Mouse (Mus musculus): Measurements from ENCODE around the gene Oit3.
"Not testable (repeated sequence)": the region's sequence is repeated elsewhere in the genome, so short reads cannot be mapped to it uniquely, and the experiment has no call there.

Gene Oit3

DNA sequence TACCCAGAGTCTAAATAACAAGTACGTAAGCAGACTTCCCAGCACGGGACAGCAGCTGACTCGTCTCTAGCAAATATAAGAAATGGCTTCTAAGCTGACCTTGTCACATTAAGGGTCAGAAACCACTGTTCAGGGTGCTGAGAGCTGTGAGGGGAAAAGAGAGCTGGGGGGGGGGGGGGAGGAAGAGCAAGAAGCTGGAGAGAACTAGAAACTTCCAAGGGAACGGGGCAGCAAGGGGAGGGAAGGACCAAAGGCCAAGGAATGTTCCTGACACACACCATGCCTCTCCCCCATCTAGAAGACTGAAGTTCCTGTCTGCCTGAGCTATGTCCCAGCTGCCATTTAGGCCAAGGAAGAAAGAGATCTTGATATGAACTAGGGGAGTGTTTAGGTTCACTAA, 15.2 kb downstream of the Oit3 start:
- DNase-seq: peak; percentile 54

DNA sequence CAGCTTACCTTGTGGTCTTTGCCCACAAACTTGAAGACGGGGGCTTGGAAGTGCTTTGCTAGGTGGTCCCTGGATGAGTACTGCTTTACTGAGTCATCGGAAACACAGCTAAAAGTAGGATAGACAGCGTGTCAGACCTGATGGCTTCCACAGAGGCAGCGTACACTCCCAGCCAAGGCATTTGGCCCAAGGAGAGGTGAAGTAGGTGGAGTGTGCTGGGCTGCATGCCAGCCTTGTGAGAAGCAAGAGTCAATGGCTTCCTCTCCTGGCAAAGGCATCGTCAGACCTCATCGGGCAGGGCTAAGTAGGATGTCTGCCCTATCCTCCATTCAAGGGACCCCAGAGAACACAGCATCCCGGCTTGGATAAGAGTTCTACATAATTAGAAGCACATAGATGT, 16.2 kb downstream of the Oit3 start:
- DNase-seq: peak; percentile 97

DNA sequence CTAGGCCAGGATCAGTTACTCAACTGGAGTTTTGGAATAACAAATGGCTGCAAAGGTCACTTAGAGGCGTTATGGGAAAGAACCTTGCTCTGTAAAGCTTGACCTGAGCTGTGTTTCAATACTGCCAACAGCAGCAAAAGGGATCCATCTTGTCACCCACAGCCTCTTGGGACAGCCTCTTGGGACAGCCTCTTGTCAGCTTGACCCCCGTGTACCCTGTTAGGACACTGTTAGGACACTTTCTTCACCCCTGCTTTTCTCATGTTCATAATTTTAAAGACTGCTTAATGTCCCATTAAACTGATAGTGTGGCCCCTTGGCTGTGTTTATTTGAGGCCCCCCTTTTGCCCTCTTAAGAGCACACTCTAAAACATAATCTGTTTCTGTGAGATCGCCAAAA, 17.1 kb downstream of the Oit3 start:
- DNase-seq: peak; percentile 40

DNA sequence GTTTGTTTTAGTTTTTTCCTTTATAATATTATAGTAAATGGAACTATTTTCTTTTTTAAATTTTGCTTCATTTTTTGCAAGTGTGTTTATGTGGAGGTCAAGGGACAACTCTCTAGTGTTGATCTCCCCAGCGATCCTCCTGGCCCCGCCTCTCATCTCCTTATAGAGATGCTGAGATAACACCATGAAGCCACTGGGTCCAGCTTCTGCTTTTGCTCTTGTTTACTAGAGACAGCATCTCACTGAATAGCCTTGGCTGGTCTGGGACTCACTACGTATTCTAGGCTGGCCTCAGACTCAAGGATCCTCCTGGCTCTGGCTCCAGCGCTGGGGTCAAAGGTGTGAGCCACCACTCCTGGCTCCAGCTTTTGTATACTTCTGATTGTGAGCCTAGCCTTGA, 22.1 kb downstream of the Oit3 start:
- DNase-seq: peak; percentile 53

DNA sequence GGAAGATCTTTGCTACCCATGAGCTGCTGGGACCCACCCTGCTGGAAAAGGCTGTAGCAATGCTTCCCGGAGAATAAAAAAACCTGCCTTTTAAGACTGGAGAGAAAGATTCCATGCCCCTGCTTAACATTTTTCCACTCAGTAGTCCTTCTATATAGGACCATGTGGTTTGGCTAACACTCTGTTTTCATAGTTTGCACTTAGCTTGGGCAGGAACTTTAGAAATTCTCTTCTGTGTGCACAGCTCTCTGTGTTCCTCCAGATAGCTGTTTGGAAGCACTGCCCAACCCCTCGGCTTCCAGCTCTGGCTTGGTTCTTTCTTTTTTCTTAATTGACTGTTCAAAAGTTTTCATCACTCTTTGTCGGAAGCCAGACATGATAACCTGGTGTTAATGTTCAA, 25.0 kb downstream of the Oit3 start:
- peak; percentile 84 for DNase-seq

DNA sequence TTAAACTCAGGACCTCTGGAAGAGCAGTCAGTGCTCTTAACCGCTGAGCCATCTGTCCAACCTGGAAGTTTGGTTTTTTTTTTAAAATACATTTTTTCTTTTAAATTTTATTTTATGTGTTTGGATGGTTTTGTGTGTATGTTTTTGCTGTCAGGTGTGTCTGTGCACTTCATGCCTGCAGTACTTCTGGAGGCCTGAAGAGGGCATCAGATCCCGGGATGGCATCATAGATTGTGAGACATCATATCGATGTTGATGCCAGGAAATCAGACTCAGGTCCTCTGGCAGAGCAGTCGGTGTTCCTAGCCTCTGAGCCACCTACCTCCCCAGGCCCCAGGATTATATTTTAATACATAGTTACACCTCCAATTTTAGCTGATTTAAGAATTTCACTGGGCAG, 27.9 kb downstream of the Oit3 start:
- DNase-seq: no peak

DNA sequence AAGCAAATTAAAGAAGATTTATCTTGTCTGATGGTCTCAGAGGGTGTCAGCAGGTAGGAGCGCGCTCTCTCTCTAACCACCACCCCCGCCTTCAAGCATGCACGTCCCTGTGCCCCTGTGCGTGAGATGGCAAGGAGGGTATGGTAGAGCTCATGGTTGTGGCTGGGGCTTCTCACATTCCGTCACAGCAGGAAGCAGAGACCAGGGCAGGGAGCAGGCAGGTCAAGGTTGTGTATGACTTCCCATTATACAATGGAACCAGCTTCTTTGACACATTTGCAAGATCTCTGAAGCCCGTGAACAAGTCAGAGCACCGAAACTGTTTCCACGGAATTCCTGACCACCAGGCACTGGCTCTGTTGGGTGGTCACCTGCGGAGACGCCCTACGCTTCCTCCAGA, 31.3 kb downstream of the Oit3 start:
- DNase-seq: peak; percentile 64

DNA sequence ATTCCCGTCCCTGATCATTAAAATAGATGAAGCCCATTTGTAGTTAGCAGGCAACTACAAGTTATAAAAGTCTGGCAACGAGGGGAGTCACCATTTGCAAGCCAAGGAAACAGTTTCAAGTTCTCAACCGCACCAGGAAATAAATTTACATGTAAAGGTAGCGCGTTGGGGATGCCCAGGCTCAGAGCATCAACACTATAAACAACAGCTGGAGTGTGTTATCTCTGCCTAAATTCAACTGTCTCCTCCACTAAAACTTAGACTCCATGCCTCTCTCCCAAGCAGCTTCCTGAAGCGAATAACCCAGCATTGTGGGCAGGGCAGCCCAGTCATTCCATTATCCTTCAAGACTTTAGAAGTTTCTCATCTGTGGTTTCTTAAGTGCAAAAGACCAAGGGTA, 33.1 kb downstream of the Oit3 start:
- DNase-seq: no peak

DNA sequence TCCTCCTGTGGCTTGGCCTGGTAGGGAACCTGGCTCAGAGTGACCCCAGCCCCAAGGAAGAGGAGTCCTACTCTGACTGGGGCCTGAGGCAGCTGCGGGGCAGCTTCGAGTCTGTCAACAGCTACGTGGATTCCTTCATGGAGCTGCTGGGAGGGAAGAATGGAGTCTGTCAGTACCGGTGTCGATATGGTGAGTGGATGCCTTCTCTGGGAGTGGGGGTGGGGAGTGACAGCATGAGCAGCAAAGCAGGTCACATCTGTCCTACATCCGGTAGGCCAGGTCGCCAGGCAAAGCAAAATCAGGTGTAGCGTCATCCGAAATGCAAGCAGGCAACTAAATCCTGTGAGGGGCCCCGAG, 37.8 kb downstream of the Oit3 start:
- peak; percentile 79 for DNase-seq

DNA sequence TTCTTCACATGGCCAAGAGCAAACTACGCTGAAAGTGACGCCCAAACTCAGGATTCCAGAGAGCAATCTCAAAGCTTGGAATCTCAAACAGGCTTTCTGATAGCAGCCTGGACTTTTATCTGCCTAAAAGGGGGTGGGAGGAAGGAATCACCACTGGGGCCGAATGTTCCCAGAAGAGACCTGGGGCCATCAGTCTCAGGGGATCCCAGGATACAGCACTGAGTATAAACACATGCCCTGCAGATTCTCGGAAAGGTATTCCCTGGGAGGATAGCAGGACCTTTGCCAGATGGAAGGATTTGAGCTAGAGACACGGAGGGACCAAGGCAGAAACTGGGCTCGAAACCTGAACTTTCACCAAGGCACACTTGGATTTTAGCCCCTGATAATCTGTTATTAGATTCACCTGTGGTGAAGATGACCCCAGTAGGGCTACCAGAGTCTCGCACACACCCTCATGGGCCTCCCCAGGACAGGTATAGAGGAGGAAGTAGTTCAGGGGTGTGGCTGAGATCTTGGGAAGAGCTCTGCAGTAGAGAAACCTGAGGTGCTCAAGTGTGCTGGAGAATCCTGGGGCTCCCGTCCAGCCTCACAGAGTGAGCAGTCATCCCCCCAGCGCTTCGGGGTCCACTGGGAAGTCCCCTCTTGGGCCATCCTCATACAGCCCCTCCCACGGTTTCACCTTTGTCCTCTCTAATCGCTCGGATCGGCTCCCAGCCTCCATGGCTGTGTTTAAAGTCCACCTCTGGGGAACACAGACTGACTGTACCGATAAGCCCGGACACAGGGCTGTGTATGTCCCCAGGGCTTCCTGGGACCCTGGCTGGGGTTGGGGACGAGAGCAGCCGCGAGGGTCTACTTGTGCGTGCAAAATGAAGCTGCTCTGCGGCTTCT, 38.4 kb downstream of the Oit3 start, which contains the start of gene Pla2g12b:
Gene Pla2g12b (plus strand): TSS at position 762 of the 894 bp plus-strand sequence.
- DNase-seq: peak; percentile 86

DNA sequence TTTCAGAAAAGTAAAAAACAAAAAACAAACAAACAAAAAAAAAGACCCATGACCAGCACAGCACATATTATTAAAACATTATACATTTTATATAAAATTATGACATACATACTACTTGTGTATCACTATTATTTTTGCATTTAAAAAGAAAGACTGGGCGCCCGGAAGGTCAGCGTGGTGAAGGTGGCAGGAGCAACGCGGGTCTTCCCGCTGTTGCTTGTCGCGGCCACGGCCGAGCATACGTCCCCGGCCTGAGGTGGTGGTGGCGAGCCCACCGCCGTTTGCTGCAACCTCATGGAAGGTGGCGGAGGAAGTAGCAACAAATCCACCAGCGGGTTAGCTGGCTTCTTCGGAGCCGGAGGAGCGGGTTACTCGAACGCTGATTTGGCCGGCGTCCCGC, 46.1 kb downstream of the Oit3 start, which contains the start of gene Gm10273:
Gene Gm10273 (plus strand): TSS at position 172 of the 400 bp plus-strand sequence.
- not testable (repeated sequence) for DNase-seq

DNA sequence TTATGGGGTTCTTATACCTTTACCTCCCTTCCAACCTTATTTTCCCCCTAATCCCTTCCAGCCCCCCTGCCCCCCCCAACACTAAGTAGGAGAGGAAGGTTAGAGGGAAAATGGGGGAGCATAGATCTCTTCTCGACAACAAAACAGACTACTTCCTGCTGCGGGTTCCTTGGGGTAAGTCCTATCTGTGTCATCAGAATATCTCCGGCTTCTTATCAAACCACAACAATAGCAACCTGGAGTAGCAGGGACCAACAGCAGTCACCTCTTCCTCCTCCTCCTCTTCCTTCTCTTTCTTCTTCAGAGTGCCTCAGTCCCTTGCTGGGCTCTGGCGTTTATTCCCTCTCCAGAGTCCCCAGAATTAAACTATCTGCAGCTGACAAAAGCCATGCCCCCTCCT, 49.7 kb downstream of the Oit3 start:
- DNase-seq: no peak

DNA sequence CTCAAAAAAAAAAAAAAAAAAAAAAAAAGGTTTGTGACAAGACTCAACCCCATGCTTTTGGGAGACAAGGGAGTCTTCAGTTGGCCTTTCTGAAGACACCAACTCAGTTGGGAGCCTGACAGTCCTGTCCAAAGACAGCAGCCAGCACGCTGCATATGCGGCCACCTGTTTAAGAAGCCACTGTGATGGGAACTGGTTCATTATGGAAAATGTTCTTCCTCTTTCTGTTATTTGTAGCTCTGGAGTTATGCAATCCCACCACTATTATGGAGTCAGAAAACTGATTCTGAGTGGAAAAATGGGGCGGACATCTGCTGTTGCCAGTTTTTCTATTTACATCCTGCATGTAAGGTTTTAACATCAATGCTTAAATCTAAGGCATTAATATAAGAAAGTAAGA, 51.9 kb downstream of the Oit3 start:
- no peak for DNase-seq

DNA sequence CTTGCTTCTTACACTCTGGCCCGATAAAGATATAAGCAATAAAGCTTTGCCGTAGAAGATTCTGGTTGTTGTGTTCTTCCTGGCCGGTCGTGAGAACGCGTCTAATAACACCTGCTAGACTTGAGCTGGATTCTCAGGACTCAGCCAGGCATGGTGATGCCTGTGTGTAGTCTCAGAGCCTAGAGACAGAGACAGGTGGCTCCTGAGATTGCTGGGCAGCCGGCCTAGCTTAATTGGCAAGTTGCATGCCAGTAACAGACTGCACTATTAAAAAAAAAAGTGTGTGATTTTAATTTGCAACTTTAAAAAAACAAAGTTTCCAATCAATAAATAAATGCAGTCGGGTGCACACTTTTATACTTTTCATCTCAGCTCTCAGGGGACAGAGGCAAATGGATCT, 54.6 kb downstream of the Oit3 start:
- no peak for DNase-seq

DNA sequence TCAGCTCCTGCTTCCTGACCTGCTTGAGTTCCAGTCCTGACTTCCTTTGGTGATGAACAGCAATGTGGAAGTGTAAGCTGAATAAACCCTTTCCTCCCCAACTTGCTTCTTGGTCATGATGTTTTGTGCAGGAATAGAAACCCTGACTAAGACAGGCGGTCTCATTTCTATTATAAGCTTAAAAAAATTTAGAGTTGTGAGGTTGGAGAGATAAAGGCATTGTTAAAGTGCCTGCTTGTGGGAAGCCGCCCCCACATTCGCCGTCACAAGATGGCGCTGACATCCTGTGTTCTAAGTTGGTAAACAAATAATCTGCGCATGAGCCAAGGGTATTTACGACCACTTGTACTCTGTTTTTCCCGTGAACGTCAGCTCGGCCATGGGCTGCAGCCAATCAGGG, 60.0 kb downstream of the Oit3 start:
- not testable (repeated sequence) for DNase-seq

DNA sequence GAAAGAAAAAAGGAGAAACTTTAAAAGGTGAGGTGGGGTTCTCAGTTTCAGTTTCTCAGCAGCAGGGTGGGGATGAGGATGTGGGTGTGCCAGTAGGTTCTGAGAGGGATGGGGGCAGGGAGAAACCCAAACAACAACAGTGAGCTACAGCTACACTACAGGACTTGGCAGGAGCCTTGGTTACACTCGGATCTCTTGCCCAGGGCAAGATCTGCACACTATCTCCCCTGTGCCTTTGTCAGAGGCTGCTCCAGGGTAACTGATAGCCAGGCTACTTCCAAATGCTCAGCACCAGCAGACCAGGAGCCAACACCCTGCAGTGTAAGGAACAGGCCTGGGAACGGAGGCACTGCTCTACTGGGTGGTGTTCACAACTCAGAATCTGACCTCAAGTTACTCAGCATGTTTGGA, 61.2 kb downstream of the Oit3 start:
- DNase-seq: peak; percentile 45

DNA sequence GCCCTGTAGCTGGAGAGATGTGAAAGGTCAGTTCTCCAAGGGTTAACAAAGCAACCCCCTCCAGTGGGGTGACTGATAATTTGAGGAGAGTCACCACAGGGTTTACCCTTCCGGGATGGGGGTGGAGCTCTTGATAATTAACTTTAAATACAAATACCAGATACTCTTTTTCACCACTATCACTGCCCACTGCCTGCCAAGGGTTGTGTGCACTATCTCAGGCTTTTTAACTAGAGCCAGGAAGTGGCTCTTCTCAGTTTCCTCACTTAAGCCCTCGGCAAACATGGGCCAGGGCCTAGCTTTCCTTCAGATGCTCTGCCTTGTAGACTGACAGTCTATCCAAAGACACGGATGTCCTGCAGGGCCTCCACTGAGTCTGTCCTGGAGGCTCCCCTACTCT, 61.7 kb downstream of the Oit3 start:
- peak; percentile 68 for DNase-seq

DNA sequence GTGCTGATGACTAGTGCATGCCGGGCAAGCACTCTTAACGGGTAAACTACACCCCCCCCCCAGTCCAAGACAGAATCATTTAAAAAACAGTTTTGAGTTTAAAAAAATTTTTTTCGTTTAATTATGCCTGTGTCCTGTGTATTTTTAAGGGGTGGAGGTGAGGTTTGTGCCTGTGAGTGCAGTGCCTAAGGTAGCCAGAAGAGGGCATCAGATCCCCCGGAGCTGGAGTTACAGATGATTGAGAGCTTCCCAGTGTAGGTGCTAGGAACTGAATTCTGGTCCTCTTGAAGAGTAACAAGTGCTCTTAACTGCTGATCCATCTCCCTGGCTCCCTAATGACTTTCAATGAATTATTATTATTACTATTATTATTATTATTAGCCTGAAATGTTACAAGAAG, 62.9 kb downstream of the Oit3 start:
- DNase-seq: peak; percentile 44

DNA sequence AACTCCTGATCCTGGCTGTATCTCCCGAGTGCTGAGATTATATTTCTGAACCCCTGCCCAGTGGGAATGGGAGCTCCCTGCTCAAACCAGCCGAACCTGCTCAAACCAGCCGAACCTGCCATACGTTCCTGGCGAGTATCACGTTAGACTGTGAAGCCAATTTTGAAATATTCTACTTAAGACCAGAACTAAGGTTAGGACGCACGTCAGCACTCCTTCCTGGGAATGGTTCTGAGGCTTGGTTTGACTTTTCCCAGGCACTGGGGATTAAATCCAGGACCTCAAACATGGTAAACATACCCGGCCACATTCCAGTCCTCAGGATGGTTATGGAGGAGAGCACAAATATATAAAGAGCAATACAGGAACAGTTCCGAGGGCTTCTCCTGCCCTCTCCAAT, 63.7 kb downstream of the Oit3 start:
- no peak for DNase-seq
